Mouse (Mus musculus) kidney, adult 9 months (tissue): Measurements from ENCODE around the gene Abcg2.

ENCODE experiments used
- DNase-seq: peaks from one replicate; pipeline ENCODE4 v3.0.0; 2022

Gene Abcg2

DNA sequence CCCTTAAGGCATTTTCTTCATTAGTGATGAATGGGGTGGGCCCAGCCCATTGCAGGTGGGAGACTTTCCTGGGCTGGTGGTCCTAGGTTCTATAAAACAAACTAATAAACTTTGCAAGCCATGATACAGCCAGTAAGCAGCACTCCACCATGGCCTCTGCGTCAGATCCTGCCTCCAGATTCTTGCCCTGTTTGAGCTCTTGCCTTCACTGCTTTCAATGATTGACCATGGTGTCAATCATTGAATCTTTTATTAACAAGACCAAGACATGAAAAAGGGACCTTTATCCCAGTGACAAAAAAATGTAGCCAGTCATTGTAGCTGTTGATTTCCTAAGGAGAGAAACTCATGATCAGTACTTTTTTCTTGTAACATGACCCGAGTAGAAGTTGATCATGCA lies 55.1 kb downstream of the Abcg2 start:
- DNase-seq: peak; percentile 78

DNA sequence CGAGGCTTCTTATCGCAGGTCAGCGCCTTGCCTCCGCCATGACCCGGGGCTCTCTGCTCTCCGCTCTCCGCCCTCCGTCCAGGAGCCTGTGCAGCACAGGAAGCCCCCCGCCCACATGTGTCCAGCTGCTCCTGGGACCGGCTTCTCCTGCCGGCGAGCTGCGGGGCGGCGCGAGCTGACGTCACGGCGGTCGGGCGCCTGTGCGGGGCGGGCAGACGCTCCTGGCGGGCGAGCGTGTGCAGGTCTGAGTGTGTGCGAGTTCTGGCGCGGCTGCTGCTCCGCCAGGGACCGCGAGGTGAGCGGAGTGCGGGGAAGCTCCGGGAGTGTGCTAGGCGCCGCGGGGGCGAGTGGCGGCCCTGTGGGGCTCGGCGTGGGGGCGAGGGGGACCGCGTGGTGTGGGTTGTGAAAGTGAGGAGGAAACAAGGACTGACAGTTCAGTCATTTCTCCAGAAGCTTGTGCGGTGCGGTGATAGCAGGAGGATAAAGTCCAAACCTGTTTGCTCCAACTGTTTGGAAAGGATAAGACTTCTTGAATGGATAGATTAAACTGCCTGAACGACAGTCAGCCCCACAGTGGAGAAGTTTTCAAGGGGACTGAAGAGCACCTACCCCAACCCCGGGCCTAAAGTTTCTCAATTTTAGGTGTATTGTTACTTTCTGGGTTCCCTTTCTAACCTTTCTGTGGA lies 56.2 kb downstream of the Abcg2 start:
- DNase-seq: peak; percentile 80

DNA sequence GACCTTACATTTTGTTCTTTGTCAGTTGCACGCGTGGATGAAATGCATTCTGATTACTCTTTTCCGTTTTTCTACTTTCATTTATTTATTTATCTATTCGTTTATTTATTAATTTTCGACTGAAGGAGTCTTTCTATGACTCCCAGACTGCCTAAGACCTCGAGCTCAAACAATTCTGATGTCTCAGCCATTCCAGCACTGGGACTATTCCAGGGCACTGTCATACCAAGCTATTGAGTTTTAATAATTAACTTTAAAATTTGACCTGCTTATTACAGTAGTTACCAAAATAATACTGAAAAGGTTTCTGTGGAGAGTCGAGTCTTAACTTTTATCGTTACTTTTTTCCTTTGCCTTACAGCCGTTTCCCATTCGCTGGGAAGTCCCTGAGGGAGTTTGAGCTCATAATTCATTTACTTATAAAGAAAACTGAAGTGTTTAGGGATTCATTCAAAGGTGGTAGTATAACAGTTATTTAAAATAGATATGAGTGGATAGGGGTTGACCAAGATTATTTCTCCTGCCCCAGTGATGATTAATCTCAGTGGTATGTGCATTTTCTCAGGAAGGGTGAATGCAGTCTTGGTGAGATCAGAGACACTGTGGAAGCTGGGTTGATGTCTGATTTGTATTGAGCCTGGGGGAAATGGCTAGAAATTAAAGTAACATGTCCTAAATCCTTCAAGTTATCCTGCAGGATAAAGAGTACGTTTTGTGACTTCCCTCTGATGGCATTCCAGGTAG lies 56.9 kb downstream of the Abcg2 start:
- DNase-seq: peak; percentile 75

DNA sequence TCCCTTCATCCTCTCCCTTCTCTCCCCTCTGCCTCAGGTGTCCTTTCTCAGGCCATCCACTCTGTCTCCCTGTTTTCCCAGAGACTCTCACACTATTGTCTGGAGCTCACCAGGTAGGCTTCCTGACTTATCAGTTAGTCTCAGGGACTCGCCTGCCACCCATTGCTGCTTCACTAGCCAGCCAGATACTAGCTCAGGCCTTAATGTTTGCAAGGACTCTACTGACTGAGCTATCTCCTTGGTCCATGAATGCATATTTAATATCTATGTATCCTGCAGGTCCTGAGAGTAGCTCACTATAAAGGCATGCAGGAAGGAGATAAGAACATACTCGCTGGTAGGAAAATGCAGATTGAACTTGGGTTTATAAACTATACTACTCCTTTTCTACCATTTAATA lies 57.9 kb downstream of the Abcg2 start:
- DNase-seq: no peak

DNA sequence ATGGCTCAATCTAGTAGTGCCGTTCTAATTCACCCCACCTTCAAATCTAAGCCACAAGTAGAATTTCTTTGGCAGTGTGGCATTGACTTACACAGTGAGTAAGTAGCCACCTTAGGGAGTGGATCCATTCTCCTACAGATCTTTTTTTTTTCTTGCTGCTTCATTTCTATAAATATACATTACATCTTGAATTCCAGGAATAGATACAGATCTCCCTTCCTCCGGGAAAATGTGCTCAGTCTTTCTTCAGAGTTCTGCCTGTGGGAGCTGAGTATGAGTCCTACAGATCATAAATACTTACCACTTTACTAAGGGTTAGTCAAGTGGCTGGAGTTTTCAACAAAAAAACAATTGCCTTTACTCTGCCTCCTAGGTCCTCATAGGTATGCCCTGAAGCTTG lies 60.3 kb downstream of the Abcg2 start:
- no peak for DNase-seq

DNA sequence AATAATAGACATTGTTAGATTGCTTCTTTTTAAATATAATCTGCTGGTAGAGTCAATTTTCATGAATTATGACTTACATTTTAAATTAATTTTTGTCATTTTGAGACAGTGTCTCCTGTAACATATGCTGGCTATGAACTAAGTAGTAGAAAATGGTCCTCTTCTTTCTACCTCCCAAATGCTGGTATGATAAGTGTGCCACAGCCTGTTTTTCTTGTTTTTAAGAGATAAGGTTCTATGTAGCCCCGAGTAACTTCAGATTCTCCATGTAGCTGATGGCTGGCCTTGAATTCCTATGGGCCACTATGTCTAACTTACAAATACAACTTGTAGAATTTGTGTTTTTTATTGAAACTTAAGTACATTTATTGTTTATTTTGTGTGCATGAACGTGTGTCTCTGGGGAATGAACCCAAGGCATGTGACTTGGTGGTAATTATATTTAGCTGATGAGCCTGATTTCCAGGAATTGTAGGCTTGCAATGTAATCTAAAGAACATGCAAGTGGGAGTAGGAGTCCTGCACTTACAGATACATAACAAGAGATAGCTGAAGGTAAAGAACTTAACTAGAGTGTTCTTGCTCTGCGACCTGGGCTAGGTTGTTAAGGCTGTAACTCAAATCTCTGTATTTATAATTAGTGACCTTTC lies 63.9 kb downstream of the Abcg2 start:
- no peak for DNase-seq

DNA sequence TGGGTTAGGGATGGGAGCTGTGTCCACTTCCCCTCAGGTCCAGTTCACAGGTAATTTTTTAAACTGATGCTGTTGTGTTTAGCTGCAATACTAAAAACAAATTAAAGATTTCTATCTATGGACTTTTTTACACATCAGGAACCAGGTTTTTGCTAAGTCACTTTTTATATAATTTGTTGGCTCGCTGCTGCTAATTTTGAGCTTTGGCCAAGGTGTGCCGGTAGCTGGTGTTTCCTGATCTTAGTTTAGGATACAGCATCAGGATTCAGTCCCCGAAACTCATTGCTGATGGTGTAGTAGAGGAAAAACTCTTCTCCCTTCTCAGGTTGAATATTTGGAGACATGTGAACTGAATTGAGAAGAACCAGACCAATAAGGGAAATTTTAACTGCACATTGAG lies 65.8 kb downstream of the Abcg2 start:
- DNase-seq: peak; percentile 62

DNA sequence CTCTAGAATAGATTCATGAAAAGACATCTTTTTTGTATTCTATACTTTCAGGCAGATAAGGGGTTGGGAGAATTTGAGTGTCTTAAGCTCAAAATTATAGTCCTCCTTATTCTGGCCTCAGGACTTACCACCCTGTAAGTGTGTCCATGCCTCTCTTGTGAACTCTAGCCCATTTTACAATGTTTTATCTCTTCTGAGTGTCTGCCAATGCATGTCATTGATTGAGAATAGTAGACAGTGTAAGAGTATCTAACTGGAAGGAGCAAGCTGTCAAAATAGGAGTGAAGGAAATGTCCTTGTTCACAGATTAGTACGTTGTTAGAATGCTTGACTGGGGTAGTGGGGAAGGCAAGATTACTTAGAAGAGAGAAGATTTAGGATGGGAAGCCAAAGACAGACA lies 66.7 kb downstream of the Abcg2 start:
- no peak for DNase-seq

DNA sequence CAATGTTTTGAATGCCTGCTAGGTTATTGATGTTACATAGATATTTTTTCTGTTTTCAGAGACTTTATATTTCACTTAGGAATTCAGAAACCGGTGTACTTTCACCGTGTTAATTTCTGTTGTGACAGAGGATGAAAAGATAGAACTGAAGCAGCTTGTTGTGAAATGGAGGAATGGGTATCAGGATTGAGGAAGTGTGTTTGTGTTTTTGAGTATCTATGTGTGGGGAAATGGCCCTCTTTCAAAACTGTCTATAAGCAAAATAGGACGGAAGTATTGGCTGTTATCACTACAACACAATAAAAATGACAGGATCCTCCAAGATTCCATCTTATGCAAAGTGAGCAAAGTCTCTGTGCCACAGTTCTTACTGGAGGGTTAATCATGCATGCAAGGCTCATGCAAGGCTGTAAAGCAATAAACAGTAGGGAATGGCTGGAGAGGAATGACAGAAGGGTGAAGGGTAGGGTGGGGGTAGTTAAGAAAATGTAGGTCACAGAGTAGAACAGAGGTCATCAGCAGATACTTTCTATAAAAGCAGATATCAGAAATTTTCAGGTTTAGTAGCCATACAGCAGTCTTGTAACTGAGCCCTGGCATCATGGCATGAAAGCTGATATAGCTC lies 76.7 kb downstream of the Abcg2 start:
- no peak for DNase-seq

DNA sequence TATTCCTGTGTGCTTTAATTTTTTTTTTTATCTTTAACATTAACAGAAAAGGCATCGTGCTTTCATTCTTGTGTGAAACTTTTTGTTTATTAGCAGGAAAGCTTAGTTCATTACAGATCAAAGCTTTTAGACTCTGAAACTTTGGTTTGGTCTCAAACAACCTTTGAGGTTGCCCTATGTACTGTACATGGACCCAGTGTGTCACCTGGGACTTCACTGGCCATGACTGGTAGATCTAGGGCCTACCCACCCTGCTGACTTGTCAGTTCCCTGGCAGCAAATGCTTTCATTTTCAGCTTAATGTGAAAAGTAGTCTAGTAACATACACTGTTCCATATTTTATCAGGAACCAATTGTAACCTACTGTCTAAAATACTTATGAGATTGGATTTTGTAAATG lies 93.5 kb downstream of the Abcg2 start:
- DNase-seq: no peak

DNA sequence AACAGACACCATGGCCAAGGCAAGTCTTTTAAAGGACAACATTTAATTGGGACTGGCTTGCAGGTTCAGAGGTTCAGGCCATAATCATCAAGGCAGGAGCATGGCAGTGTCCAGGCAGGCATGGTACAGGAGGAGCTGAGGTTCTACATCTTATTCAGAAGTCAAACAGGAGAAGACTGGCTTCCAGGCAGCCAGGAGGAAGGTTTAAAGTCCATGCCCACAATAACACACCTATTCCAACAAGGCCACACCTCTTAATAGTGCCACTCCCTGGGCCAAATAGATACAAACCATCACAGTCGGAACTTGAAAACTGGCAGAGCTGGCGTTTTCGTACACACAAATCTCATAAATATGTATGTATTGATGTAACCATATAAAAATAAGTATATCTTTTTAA lies 94.2 kb downstream of the Abcg2 start:
- DNase-seq: no peak

DNA sequence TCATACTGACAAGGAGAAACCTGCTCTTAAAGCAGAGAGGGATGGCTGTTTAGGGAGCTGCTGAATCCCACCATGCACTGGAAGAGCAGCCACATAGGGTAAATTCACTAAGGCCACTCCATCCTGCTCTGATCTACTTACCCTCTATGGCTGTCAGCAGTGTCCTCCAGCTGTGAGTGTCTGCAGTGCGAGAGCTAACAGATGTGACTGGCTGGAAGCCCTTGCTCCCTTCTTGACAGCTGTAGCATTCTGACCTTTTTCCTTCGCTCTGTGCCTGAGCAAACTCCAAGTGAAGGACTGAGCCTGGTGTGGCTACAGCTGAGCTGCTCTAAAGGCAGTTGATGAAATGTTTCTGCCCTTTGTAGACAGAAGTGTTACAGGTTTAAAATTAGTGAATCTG lies 107.3 kb downstream of the Abcg2 start:
- DNase-seq: no peak

DNA sequence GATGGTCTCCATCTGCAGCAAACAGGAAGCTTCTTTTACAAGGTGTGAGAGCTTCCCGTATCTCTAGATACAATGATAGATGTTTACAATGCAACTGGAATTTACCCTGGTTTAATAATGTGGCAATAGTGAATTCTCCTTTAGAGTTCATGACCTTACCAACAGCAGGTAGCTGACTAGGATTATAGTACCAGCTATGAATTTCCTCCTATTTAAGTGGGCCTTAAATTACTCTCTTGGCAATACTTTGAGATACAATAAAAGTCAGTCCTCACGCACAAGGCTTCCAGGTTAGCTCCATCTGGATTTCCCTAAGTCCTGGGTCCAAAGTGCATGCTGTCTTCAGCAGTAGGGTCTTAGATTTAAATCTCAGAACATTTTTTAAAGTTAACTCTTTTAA lies 109.9 kb downstream of the Abcg2 start:
- DNase-seq: no peak

DNA sequence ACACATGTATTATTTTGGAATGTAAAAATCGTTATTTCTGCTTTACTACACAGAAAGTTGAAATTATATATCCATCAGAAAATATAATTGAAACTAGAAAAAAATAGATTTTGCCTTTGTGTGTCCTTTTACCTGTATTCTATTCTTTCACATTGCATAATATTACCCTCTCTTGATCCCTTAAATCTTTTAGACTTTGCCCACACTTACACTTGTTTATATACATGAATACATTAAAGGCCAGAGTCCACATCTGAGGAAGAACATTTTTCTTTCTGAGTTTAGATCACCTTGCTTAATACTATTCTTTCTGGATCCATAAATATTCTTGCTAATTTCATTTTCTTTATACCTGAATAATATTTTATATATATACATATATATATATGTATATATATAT lies 110.4 kb downstream of the Abcg2 start:
- no peak for DNase-seq

DNA sequence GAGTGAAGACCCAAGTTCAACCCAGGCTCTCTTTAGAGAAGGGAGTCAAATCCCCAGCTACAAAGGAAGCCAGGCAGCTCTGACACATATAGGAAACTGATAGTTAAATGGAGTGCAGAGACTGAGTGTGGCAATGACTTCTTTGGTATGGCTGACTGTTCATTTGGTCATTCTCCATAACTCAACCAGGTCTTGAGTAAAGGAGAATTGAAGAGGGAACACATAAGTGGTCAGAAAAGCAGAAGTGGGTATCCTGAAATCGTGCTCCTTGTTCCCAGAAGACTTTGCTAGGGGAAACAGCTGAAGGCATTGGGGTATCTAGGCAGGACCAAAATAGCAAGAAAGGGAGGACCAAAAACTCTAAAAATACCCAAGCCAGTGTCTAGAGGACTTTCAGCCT lies 126.0 kb downstream of the Abcg2 start:
- DNase-seq: no peak

DNA sequence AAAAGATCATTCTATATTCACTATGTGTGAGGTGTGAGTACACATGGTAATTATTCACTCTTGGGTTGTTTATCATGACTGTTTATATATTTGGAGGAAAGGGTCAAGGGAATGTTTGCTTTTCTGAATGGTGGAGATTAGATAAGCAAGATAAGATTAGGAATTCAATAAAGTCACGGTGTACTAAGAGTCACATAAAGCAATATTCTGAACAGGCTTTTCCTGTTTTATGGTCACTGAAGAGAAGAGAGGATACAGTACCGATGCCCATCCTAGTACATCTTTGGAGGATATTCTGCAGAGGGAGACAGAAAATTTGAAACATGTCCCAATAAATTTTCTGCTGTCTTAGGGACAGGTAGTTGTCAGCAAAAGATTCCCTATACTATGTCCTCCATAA lies 127.6 kb downstream of the Abcg2 start:
- no peak for DNase-seq

DNA sequence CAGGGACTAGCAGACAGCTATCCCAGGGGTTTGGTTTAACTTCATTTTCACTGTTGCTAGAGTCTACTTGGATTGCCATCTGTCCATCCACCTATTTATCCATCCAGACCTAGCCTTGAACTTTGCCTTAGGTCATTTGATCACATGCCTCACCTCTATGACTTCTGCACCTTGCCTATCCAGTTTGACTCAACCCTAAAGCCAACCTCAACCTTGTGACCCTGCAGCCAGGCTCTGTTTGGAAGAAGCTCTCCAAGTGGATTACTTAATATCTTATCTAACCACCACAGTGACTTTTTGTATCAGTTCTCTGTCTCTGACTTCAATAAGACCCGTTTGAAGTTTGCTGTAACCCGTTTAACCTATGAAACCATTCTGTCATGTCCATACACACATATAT lies 149.5 kb downstream of the Abcg2 start:
- DNase-seq: no peak

DNA sequence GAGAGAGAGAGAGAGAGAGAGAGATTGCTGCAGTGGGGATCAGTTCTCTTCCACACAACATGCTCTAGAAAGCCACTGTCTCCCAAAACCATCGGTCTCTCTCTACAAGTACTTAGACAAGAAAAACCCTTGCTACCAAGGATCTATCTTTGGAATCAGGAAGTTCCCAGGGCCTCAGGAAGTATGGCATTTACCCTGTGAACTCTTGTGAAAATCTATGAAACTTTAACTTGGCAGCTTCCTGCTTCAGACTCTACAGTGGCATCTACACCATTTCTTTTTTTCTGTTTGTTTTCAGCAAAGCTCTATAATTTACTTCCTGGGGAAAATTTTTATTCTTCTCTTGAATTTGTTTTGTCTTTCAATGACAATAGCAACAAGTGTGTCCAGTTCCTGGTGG lies 150.8 kb downstream of the Abcg2 start:
- DNase-seq: peak; percentile 8
